In genomic region chr2:174310913-174311514, GRCm38 (mm10) we compare ENCODE assay signal across 9 mouse cellular contexts. TPM values are rescaled to one million over a fixed set of nuclear protein-coding genes. Genes with fewer than 3 reads are reported as not detected.
DNase-seq lines count a peak whose midpoint lies in the region; ATAC-seq lines count a peak whose summit lies in the region.
"Had no signal": no experiment of that assay in that cellular context is flagged by ENCODE, and none has a peak within 500 bp of the region (broad histone marks: within the 10 kb centered on the region; RNA-seq: fewer than 3 reads in every experiment).

No protein-coding gene starts in this region.

- no peaks in the 10 kb centered on the region for H3K36me3 ChIP-seq in heart, embryonic 11.5 days (ENCODE audit: control insufficient read depth, insufficient read depth, low read length)
- H3K36me3 ChIP-seq in lung, embryonic 15.5 days: no peaks in the 10 kb centered on the region

- H3K9ac ChIP-seq in heart, embryonic 11.5 days (ENCODE audit: low read depth, low read length): no peak overlapping the region
- no peak overlapping the region for H3K9ac ChIP-seq in lung, embryonic 15.5 days

- no peak overlapping the region for H3K4me3 ChIP-seq in heart, embryonic 11.5 days (ENCODE audit: low read depth, low read length)
- no peak overlapping the region for H3K4me3 ChIP-seq in lung, embryonic 15.5 days
- H3K4me3 ChIP-seq: erythroblast, embryonic 14.5 days had no signal

- WGBS in heart, embryonic 11.5 days (ENCODE audit: insufficient replicate concordance): 14% methylated on average over 7 of the region's 7 CpGs
- 11% methylated on average over 7 of the region's 7 CpGs for WGBS in lung, embryonic 15.5 days

- no peaks in the 10 kb centered on the region for H3K27me3 ChIP-seq in heart, embryonic 11.5 days (ENCODE audit: control insufficient read depth, insufficient read depth, low read length)
- H3K27me3 ChIP-seq in lung, embryonic 15.5 days: no peaks in the 10 kb centered on the region

- peak; percentile 42; the same call in 1 of the 2 replicates for ATAC-seq in heart, embryonic 11.5 days (replicated peaks; ENCODE audit: insufficient number of reproducible peaks, low FRiP score, low TSS enrichment)
- ATAC-seq in lung, embryonic 15.5 days (ENCODE audit: borderline replicate concordance, extremely low read depth, low FRiP score, low TSS enrichment): peak; percentile 66; the same call in 1 of the 2 replicates

- H3K4me1 ChIP-seq in heart, embryonic 11.5 days (ENCODE audit: control insufficient read depth, insufficient read depth, low read length): no peaks in the 10 kb centered on the region
- peaks cover 7% of the 10 kb centered on the region for H3K4me1 ChIP-seq in lung, embryonic 15.5 days

- peak; percentile 25 to 61 for DNase-seq in spleen, adult 18-20 months
- no peak for DNase-seq in spleen, adult 12 weeks (ENCODE audit: low spot score)
- DNase-seq in brain, adult 2 months (ENCODE audit: low read depth, low spot score): peak; percentile 67
- peak; percentile 78 for DNase-seq in kidney, postnatal 10 days
- DNase-seq in retina, embryonic 14.5 days (ENCODE audit: low spot score): peak; percentile 86
- no peak for DNase-seq in urinary bladder, postnatal 14 days (ENCODE audit: low spot score)

- H3K4me2 ChIP-seq in heart, embryonic 11.5 days: no peak overlapping the region
- H3K4me2 ChIP-seq in lung, embryonic 15.5 days: no peak overlapping the region

- no peaks in the 10 kb centered on the region for H3K9me3 ChIP-seq in heart, embryonic 11.5 days (replicated peaks; ENCODE audit: control insufficient read depth, low read length)
- no peaks in the 10 kb centered on the region for H3K9me3 ChIP-seq in lung, embryonic 15.5 days

- H3K27ac ChIP-seq in heart, embryonic 11.5 days (ENCODE audit: low read depth, low read length): no peak overlapping the region
- no peak overlapping the region for H3K27ac ChIP-seq in lung, embryonic 15.5 days

RNA-seq across cellular contexts. Expression of gene Gnas, which starts 26.9 kb away (rescaled TPM):
- 1,095 and 1,127 TPM in 2 replicates for polyA plus RNA-seq in heart, embryonic 11.5 days (2014; fragmentation: Nextera tagmentation; extraction: Ambion mirVana)
- polyA plus RNA-seq in lung, embryonic 15.5 days (2015; fragmentation: Nextera tagmentation; extraction: Ambion mirVana): 2,028 and 2,095 TPM in 2 replicates

RNA-seq across cellular contexts. Expression of gene Gm20721, which starts 35.5 kb away (rescaled TPM):
- polyA plus RNA-seq in heart, embryonic 11.5 days (2014; fragmentation: Nextera tagmentation; extraction: Ambion mirVana): 5.6 and 8.6 TPM in 2 replicates
- polyA plus RNA-seq in lung, embryonic 15.5 days (2015; fragmentation: Nextera tagmentation; extraction: Ambion mirVana): 25.3 and 26.4 TPM in 2 replicates

Comparison
In these comparisons a context has a peak if more than half of its experiments do, and no peak if none do; other contexts are left out.
1. DNase-seq: peak in spleen, adult 18-20 months (2 of 2), brain, adult 2 months (single experiment), kidney, postnatal 10 days (single experiment) and retina, embryonic 14.5 days (single experiment); none in spleen, adult 12 weeks (single experiment) and urinary bladder, postnatal 14 days (single experiment).